Mouse (Mus musculus) limb, embryonic 10.5 days (tissue): ENCODE data around the gene Prss40. TPM values are rescaled to one million over a fixed set of nuclear protein-coding genes. Genes with fewer than 3 reads are reported as not detected.
"Not testable (repeated sequence)": the region's sequence is repeated elsewhere in the genome, so short reads cannot be mapped to it uniquely, and the experiment has no call there.

Source experiments
- DNase-seq: peaks from one replicate; pipeline ENCODE4 v3.0.0-alpha.2; 2017; ENCODE audit warnings: low spot score
- H3K27ac ChIP-seq: fragments of 300-500 bp; sonication (generic); 2 replicates; pipeline ENCODE4 v1.5.1; 2016; ENCODE audit warnings: mild to moderate bottlenecking
- H3K27me3 ChIP-seq: fragments of 300-500 bp; sonication (generic); 2 replicates; pipeline ENCODE4 v1.6.1; 2016; ENCODE audit warnings: low read depth, mild to moderate bottlenecking; ENCODE audit not compliant: poor library complexity, severe bottlenecking
- H3K36me3 ChIP-seq: fragments of 300-500 bp; sonication (generic); 2 replicates; pipeline ENCODE4 v1.6.1; 2016; ENCODE audit warnings: mild to moderate bottlenecking, moderate library complexity
- H3K4me1 ChIP-seq: fragments of 300-500 bp; sonication (generic); 2 replicates; pipeline ENCODE4 v1.6.1; 2016
- H3K4me3 ChIP-seq: fragments of 300-500 bp; sonication (generic); 2 replicates; pipeline ENCODE4 v1.5.1; 2016; ENCODE audit warnings: mild to moderate bottlenecking, moderate library complexity
- H3K9me3 ChIP-seq: fragments of 300-500 bp; sonication (generic); replicated peaks from 2 replicates; pipeline ENCODE4 v1.6.1; 2016; ENCODE audit warnings: mild to moderate bottlenecking
- WGBS: fragments of 180-500 bp; shearing (Covaris S2); methylation state at CpG from one replicate; pipeline ENCODE4 v1.1.7; 2016; 5-methylcytosine and 5-hydroxymethylcytosine counted together
- polyA plus RNA-seq: library from polyadenylated mRNA; unstranded; fragments of >200 nt; fragmentation: Nextera tagmentation; extraction: Ambion mirVana; gene quantifications from 2 replicates; pipeline ENCODE4 v1.2.1, GENCODE M21; 2016

Prss40 gene
- polyA plus RNA-seq, 1 experiment from 2014 or later, result not detected

GRCm38 (mm10) chr1:34569876-34570275, 9.1 kb upstream of the Prss40 start:
- 89% methylated on average over 2 of the region's 2 CpGs for WGBS
- no peaks in the 10 kb centered on the region for H3K4me1 ChIP-seq
- no peak for DNase-seq
- H3K9me3 ChIP-seq, result no peaks in the 10 kb centered on the region
- H3K27ac ChIP-seq, result no peak overlapping the region
- H3K4me3 ChIP-seq, result no peak overlapping the region
- no peaks in the 10 kb centered on the region for H3K27me3 ChIP-seq
- no peaks in the 10 kb centered on the region for H3K36me3 ChIP-seq

- H3K4me3 ChIP-seq, result no peak overlapping the region
- no peaks in the 10 kb centered on the region for H3K27me3 ChIP-seq
- no peaks in the 10 kb centered on the region for H3K9me3 ChIP-seq
- no peaks in the 10 kb centered on the region for H3K4me1 ChIP-seq
- no peak overlapping the region for H3K27ac ChIP-seq
- WGBS, result 95% methylated on average over 2 of the region's 2 CpGs
- DNase-seq, result no peak
- no peaks in the 10 kb centered on the region for H3K36me3 ChIP-seq
Measured at GRCm38 (mm10) chr1:34568120-34568519, 7.4 kb upstream of the Prss40 start.

- Histone ChIP-seq H3K9me3 (no peaks in the 10 kb centered on the region), H3K4me1 (no peaks in the 10 kb centered on the region), H3K4me3 (no peak overlapping the region), H3K36me3 (no peaks in the 10 kb centered on the region), H3K27ac (no peak overlapping the region), H3K27me3 (no peaks in the 10 kb centered on the region)
- no peak for DNase-seq
- 78% methylated on average over 8 of the region's 8 CpGs for WGBS
Measured at GRCm38 (mm10) chr1:34564383-34565045, 3.8 kb upstream of the Prss40 start.

- DNase-seq, result no peak
- Histone ChIP-seq H3K4me3 (no peak overlapping the region), H3K27me3 (no peaks in the 10 kb centered on the region), H3K4me1 (no peaks in the 10 kb centered on the region), H3K36me3 (no peaks in the 10 kb centered on the region), H3K9me3 (no peaks in the 10 kb centered on the region), H3K27ac (no peak overlapping the region)
- 92% methylated on average over 7 of the region's 7 CpGs for WGBS
Measured at GRCm38 (mm10) chr1:34554275-34554674, 6.5 kb downstream of the Prss40 start.

- Histone ChIP-seq H3K27ac (no peak overlapping the region), H3K27me3 (no peaks in the 10 kb centered on the region), H3K4me1 (no peaks in the 10 kb centered on the region), H3K4me3 (no peak overlapping the region), H3K36me3 (no peaks in the 10 kb centered on the region), H3K9me3 (no peaks in the 10 kb centered on the region)
- WGBS, result 83% methylated on average over 1 of the region's 1 CpGs
- DNase-seq, result no peak
Measured at GRCm38 (mm10) chr1:34553690-34554089, 7.1 kb downstream of the Prss40 start.

- Histone ChIP-seq H3K9me3 (no peaks in the 10 kb centered on the region), H3K27me3 (no peaks in the 10 kb centered on the region), H3K4me3 (no peak overlapping the region), H3K4me1 (no peaks in the 10 kb centered on the region), H3K36me3 (no peaks in the 10 kb centered on the region), H3K27ac (no peak overlapping the region)
- DNase-seq, result no peak
- WGBS, result 81% methylated on average over 1 of the region's 1 CpGs
Measured at GRCm38 (mm10) chr1:34547074-34547473, 13.7 kb downstream of the Prss40 start.

- peaks cover 8% of the 10 kb centered on the region for H3K4me1 ChIP-seq
- no peak overlapping the region for H3K27ac ChIP-seq
- no peaks in the 10 kb centered on the region for H3K9me3 ChIP-seq
- WGBS, result 5% methylated on average over 16 of the region's 16 CpGs
- peak overlapping the region; percentile 27 for H3K4me3 ChIP-seq
- H3K27me3 ChIP-seq, result peaks cover 46% of the 10 kb centered on the region
- H3K36me3 ChIP-seq, result no peaks in the 10 kb centered on the region
- DNase-seq, result peak; percentile 50
Measured at GRCm38 (mm10) chr1:34536767-34537485, 23.8 kb downstream of the Prss40 start.

GRCm38 (mm10) chr1:34536291-34536766, 24.4 kb downstream of the Prss40 start:
- 1% methylated on average over 14 of the region's 14 CpGs for WGBS
- peak overlapping the region; percentile 27; the same call in 1 of the 2 replicates for H3K4me3 ChIP-seq

GRCm38 (mm10) chr1:34535043-34535698, 25.6 kb downstream of the Prss40 start, which contains the start of gene Cfc1:
Cfc1 (plus strand) TSS chr1:34535648.
- 22% methylated on average over 7 of the region's 7 CpGs for WGBS
- peak within 1 kb of the TSS; percentile 27; the same call in 1 of the 2 replicates for H3K4me3 ChIP-seq
- not testable (repeated sequence) for H3K9me3 ChIP-seq, H3K36me3 ChIP-seq, DNase-seq, H3K27ac ChIP-seq, H3K4me1 ChIP-seq
- peaks cover 46% of the 10 kb centered on the region for H3K27me3 ChIP-seq

More at GRCm38 (mm10) chr1:34536291-34536766, 24.4 kb downstream of the Prss40 start:
- Histone ChIP-seq H3K4me1 (peaks cover 8% of the 10 kb centered on the region), H3K36me3 (no peaks in the 10 kb centered on the region), H3K9me3 (no peaks in the 10 kb centered on the region), H3K27ac (no peak overlapping the region), H3K27me3 (peaks cover 46% of the 10 kb centered on the region)
- DNase-seq, result no peak

- not testable (repeated sequence) for H3K4me3 ChIP-seq, H3K36me3 ChIP-seq, DNase-seq, H3K9me3 ChIP-seq, H3K27ac ChIP-seq, H3K4me1 ChIP-seq
- peaks cover 46% of the 10 kb centered on the region for H3K27me3 ChIP-seq
- WGBS, result 41% methylated on average over 3 of the region's 3 CpGs
Measured at GRCm38 (mm10) chr1:34534574-34534973, 26.2 kb downstream of the Prss40 start.

- Histone ChIP-seq H3K9me3 (no peaks in the 10 kb centered on the region), H3K4me3 (no peak overlapping the region), H3K27ac (no peak overlapping the region), H3K36me3 (no peaks in the 10 kb centered on the region), H3K27me3 (no peaks in the 10 kb centered on the region), H3K4me1 (no peaks in the 10 kb centered on the region)
- DNase-seq, result no peak
- 83% methylated on average over 3 of the region's 3 CpGs for WGBS
Measured at GRCm38 (mm10) chr1:34523647-34524046, 37.1 kb downstream of the Prss40 start.

GRCm38 (mm10) chr1:34522850-34523244, 37.9 kb downstream of the Prss40 start:
- Histone ChIP-seq H3K27me3 (no peaks in the 10 kb centered on the region), H3K27ac (no peak overlapping the region), H3K36me3 (no peaks in the 10 kb centered on the region), H3K4me1 (no peaks in the 10 kb centered on the region), H3K4me3 (no peak overlapping the region), H3K9me3 (no peaks in the 10 kb centered on the region)
- 80% methylated on average over 3 of the region's 3 CpGs for WGBS
- DNase-seq, result no peak
